Mouse (Mus musculus): ENCODE results near the gene Zdhhc6. TPM values are rescaled to one million over a fixed set of nuclear protein-coding genes. Genes with fewer than 3 reads are reported as not detected.

Gene Zdhhc6
- polyA plus RNA-seq, 1 experiment = 65.9 TPM

- Histone ChIP-seq H3K36me3 (ENCODE audit: control insufficient read depth, insufficient read depth, low read length, poor library complexity, severe bottlenecking) (peaks cover 6% of the 10 kb centered on the region), H3K4me3 (ENCODE audit: low read depth, low read length) (no peak overlapping the region), H3K4me1 (ENCODE audit: control insufficient read depth, insufficient read depth, low read length) (no peaks in the 10 kb centered on the region), H3K27me3 (ENCODE audit: control insufficient read depth, insufficient read depth, low read length, poor library complexity, severe bottlenecking) (no peaks in the 10 kb centered on the region), H3K9me3 (replicated peaks; ENCODE audit: control insufficient read depth, insufficient read depth, low read length, poor library complexity, severe bottlenecking) (no peaks in the 10 kb centered on the region), H3K27ac (ENCODE audit: insufficient read depth, low read length) (no peak overlapping the region), H3K9ac (ENCODE audit: low read depth, poor library complexity, severe bottlenecking) (no peak overlapping the region)
- TF ChIP-seq EP300 (IDR thresholded peaks at IDR 0.05; ENCODE audit: insufficient read depth, low read depth, low read length) (no peak), POLR2A (IDR thresholded peaks at IDR 0.05; ENCODE audit: insufficient read depth, low read length) (no peak), CTCF (IDR thresholded peaks at IDR 0.05; ENCODE audit: low read depth, low read length) (no peak)
These were observed 22.7 kb downstream of the Zdhhc6 start for GRCm38 (mm10) chr19:55293175-55293574.

GRCm38 (mm10) chr19:55292210-55292850, 23.5 kb downstream of the Zdhhc6 start:
- H3K4me3 ChIP-seq (ENCODE audit: low read depth, low read length) = no peak overlapping the region
- H3K27me3 ChIP-seq (ENCODE audit: control insufficient read depth, insufficient read depth, low read length, poor library complexity, severe bottlenecking) = no peaks in the 10 kb centered on the region
- H3K9ac ChIP-seq (ENCODE audit: low read depth, poor library complexity, severe bottlenecking) = no peak overlapping the region
- H3K4me1 ChIP-seq (ENCODE audit: control insufficient read depth, insufficient read depth, low read length) = no peaks in the 10 kb centered on the region
- no peaks in the 10 kb centered on the region for H3K9me3 ChIP-seq (replicated peaks; ENCODE audit: control insufficient read depth, insufficient read depth, low read length, poor library complexity, severe bottlenecking)
- no peak for TF ChIP-seq CTCF (IDR thresholded peaks at IDR 0.05; ENCODE audit: low read depth, low read length)
- no peak for TF ChIP-seq POLR2A (IDR thresholded peaks at IDR 0.05; ENCODE audit: insufficient read depth, low read length)
- no peak for TF ChIP-seq EP300 (IDR thresholded peaks at IDR 0.05; ENCODE audit: insufficient read depth, low read depth, low read length)
- no peak overlapping the region for H3K27ac ChIP-seq (ENCODE audit: insufficient read depth, low read length)
- peaks cover 6% of the 10 kb centered on the region for H3K36me3 ChIP-seq (ENCODE audit: control insufficient read depth, insufficient read depth, low read length, poor library complexity, severe bottlenecking)

DNA sequence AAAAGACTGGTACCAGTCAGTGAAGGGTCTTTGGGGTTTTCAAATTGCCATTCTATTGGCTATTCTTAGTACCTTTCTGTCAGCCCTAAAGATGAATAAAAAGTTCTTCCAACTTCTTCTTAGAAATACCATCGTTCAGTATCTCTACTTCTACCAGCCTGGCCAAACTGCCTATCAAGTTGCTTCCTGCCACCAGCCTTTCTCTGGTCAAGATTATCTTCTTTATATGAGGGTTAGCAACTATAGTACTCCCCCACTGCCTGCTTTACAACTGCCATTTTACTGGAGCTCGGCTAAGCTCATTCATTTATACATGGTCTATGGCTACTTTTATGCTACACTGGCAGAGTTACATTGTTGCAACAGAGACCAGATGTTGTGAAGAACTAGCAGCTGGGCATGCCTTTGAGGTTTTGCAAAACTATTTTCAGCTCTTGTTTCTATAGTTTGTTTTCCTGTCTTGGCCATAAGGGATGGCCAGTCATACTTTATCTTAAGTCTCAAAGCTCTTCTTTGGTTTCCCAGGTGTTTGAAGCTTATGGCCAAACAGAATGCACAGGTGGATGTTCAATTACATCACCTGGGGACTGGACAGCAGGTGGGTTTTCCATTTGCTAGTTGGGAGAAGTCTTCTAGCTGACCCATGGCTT, 25.1 kb downstream of the Zdhhc6 start:
- H3K36me3 ChIP-seq (ENCODE audit: control insufficient read depth, insufficient read depth, low read length, poor library complexity, severe bottlenecking) = peaks cover 6% of the 10 kb centered on the region
- H3K27ac ChIP-seq (ENCODE audit: insufficient read depth, low read length) = no peak overlapping the region
- TF ChIP-seq POLR2A (IDR thresholded peaks at IDR 0.05; ENCODE audit: insufficient read depth, low read length) = no peak
- TF ChIP-seq CTCF (IDR thresholded peaks at IDR 0.05; ENCODE audit: low read depth, low read length) = no peak
- TF ChIP-seq EP300 (IDR thresholded peaks at IDR 0.05; ENCODE audit: insufficient read depth, low read depth, low read length) = no peak

DNA sequence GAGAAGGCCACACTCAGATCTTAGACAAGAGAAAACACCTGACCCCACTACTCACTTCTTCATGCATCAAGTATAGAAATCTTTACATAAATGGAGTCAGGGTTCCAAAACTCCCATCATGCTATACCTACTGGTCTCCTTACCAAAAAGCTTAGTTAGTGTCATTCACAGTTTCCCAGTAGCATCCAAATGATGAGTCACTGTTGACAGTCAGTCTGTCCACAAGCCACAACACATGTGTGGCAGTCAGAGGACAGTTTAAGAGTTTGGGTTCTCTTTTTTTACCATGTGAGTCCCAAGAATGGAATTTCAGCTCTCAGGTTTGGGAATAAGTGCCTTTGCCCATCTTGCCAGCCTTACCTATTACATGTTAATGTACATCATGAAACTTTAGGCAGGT, 26.9 kb downstream of the Zdhhc6 start:
- no peaks in the 10 kb centered on the region; the same call in 1 of the 2 replicates for H3K9me3 ChIP-seq (replicated peaks; ENCODE audit: control insufficient read depth, insufficient read depth, low read length, poor library complexity, severe bottlenecking)
- no peak for TF ChIP-seq EP300 (IDR thresholded peaks at IDR 0.05; ENCODE audit: insufficient read depth, low read depth, low read length)
- TF ChIP-seq CTCF (IDR thresholded peaks at IDR 0.05; ENCODE audit: low read depth, low read length) = no peak
- TF ChIP-seq POLR2A (IDR thresholded peaks at IDR 0.05; ENCODE audit: insufficient read depth, low read length) = no peak
- no peaks in the 10 kb centered on the region for H3K4me1 ChIP-seq (ENCODE audit: control insufficient read depth, insufficient read depth, low read length)
- H3K9ac ChIP-seq (ENCODE audit: low read depth, poor library complexity, severe bottlenecking) = no peak overlapping the region
- no peak overlapping the region for H3K27ac ChIP-seq (ENCODE audit: insufficient read depth, low read length)
- no peaks in the 10 kb centered on the region for H3K27me3 ChIP-seq (ENCODE audit: control insufficient read depth, insufficient read depth, low read length, poor library complexity, severe bottlenecking)
- no peaks in the 10 kb centered on the region; the same call in 1 of the 2 replicates for H3K36me3 ChIP-seq (ENCODE audit: control insufficient read depth, insufficient read depth, low read length, poor library complexity, severe bottlenecking)
- no peak overlapping the region for H3K4me3 ChIP-seq (ENCODE audit: low read depth, low read length)

More for the DNA sequence above, 25.1 kb downstream of the Zdhhc6 start:
- H3K4me1 ChIP-seq (ENCODE audit: control insufficient read depth, insufficient read depth, low read length) = no peaks in the 10 kb centered on the region
- H3K9me3 ChIP-seq (replicated peaks; ENCODE audit: control insufficient read depth, insufficient read depth, low read length, poor library complexity, severe bottlenecking) = no peaks in the 10 kb centered on the region; the same call in 1 of the 2 replicates
- H3K27me3 ChIP-seq (ENCODE audit: control insufficient read depth, insufficient read depth, low read length, poor library complexity, severe bottlenecking) = no peaks in the 10 kb centered on the region
- no peak overlapping the region for H3K4me3 ChIP-seq (ENCODE audit: low read depth, low read length)
- H3K9ac ChIP-seq (ENCODE audit: low read depth, poor library complexity, severe bottlenecking) = no peak overlapping the region

- H3K4me3 ChIP-seq (ENCODE audit: low read depth, low read length) = no peak overlapping the region
- no peak for TF ChIP-seq CTCF (IDR thresholded peaks at IDR 0.05; ENCODE audit: low read depth, low read length)
- TF ChIP-seq POLR2A (IDR thresholded peaks at IDR 0.05; ENCODE audit: insufficient read depth, low read length) = no peak
- TF ChIP-seq EP300 (IDR thresholded peaks at IDR 0.05; ENCODE audit: insufficient read depth, low read depth, low read length) = no peak
- no peaks in the 10 kb centered on the region; the same call in 1 of the 2 replicates for H3K36me3 ChIP-seq (ENCODE audit: control insufficient read depth, insufficient read depth, low read length, poor library complexity, severe bottlenecking)
- no peaks in the 10 kb centered on the region for H3K4me1 ChIP-seq (ENCODE audit: control insufficient read depth, insufficient read depth, low read length)
- H3K27ac ChIP-seq (ENCODE audit: insufficient read depth, low read length) = no peak overlapping the region
- no peaks in the 10 kb centered on the region for H3K27me3 ChIP-seq (ENCODE audit: control insufficient read depth, insufficient read depth, low read length, poor library complexity, severe bottlenecking)
- H3K9me3 ChIP-seq (replicated peaks; ENCODE audit: control insufficient read depth, insufficient read depth, low read length, poor library complexity, severe bottlenecking) = no peaks in the 10 kb centered on the region; the same call in 1 of the 2 replicates
- no peak overlapping the region for H3K9ac ChIP-seq (ENCODE audit: low read depth, poor library complexity, severe bottlenecking)
These were observed 29.8 kb downstream of the Zdhhc6 start for GRCm38 (mm10) chr19:55286034-55286433.

GRCm38 (mm10) chr19:55284093-55284492, 31.7 kb downstream of the Zdhhc6 start:
- Histone ChIP-seq H3K27ac (ENCODE audit: insufficient read depth, low read length) (no peak overlapping the region), H3K9me3 (replicated peaks; ENCODE audit: control insufficient read depth, insufficient read depth, low read length, poor library complexity, severe bottlenecking) (no peaks in the 10 kb centered on the region; the same call in 1 of the 2 replicates), H3K4me3 (ENCODE audit: low read depth, low read length) (no peak overlapping the region), H3K27me3 (ENCODE audit: control insufficient read depth, insufficient read depth, low read length, poor library complexity, severe bottlenecking) (no peaks in the 10 kb centered on the region), H3K4me1 (ENCODE audit: control insufficient read depth, insufficient read depth, low read length) (no peaks in the 10 kb centered on the region), H3K36me3 (ENCODE audit: control insufficient read depth, insufficient read depth, low read length, poor library complexity, severe bottlenecking) (no peaks in the 10 kb centered on the region; the same call in 1 of the 2 replicates), H3K9ac (ENCODE audit: low read depth, poor library complexity, severe bottlenecking) (no peak overlapping the region)
- TF ChIP-seq CTCF (IDR thresholded peaks at IDR 0.05; ENCODE audit: low read depth, low read length) (no peak), POLR2A (IDR thresholded peaks at IDR 0.05; ENCODE audit: insufficient read depth, low read length) (no peak), EP300 (IDR thresholded peaks at IDR 0.05; ENCODE audit: insufficient read depth, low read depth, low read length) (no peak)
